Mouse (Mus musculus): ENCODE data around the gene Osr1. TPM values are rescaled to one million over a fixed set of nuclear protein-coding genes. Genes with fewer than 3 reads are reported as not detected.

Gene Osr1
- polyA plus RNA-seq (2012; fragmentation: generic; extraction: Trizol), result 2.2 TPM
- long read RNA-seq, experiment 1, transcript Osr1-201 (3 exons, 2,012 nt), result major isoform, 6 of 8 reads
- long read RNA-seq, experiment 1, partial matches to known transcripts, result 2 of 8 reads
- long read RNA-seq, experiment 1, other reads (novel, unspliced or antisense), result 0 of 8 reads
- long read RNA-seq, experiment 2, partial matches to known transcripts, result 0 of 4 reads
- long read RNA-seq, experiment 2, other reads (novel, unspliced or antisense), result 0 of 4 reads

DNA sequence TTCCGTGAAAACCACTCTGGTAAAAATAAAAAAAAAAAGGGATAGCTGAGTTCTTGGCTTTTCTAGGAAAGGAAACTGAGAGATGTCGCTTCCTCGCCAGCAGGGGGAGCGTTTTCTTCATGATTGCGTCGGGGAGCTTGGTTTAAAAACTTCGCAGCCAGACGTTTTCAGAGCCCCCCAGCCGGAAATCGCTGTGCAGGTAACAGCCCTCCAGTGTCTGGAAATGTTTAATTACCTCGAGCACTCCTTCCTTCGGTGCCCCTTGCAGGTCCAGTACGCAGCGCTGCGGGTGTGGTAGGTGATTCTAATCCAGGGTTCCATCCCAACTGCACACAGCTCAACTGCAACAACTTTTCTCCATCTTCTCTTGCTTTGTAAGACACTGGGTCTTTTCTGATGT, at the start of gene Osr1:
Osr1 (plus strand) TSS at position 146 of the 400 bp plus-strand sequence.
- Histone ChIP-seq H3K36me3 (ENCODE audit: control insufficient read depth, insufficient read depth) (no peaks in the 10 kb centered on the region), H3K4me3 (ENCODE audit: insufficient read depth, poor library complexity, severe bottlenecking) (peak within 1 kb of the TSS; percentile 30), H3K79me3 (ENCODE audit: low read depth) (no peaks in the 10 kb centered on the region), H3K27me3 (ENCODE audit: control insufficient read depth, insufficient read depth, insufficient read length) (no peaks in the 10 kb centered on the region), H3ac (ENCODE audit: control insufficient read depth, insufficient read length, low read depth) (peak within 1 kb of the TSS; percentile 88), H3K79me2 (ENCODE audit: control insufficient read depth, insufficient read depth) (no peaks in the 10 kb centered on the region)
- TF ChIP-seq CTCF (IDR thresholded peaks at IDR 0.05; ENCODE audit: control insufficient read depth, insufficient read depth, insufficient read length) (peak; percentile 27), MYOG (IDR thresholded peaks at IDR 0.05; ENCODE audit: control insufficient read depth, extremely low read depth, insufficient read length) (no peak), FOSL1 (IDR thresholded peaks at IDR 0.05; ENCODE audit: insufficient read depth, low read length, poor library complexity, severe bottlenecking) (no peak)

DNA sequence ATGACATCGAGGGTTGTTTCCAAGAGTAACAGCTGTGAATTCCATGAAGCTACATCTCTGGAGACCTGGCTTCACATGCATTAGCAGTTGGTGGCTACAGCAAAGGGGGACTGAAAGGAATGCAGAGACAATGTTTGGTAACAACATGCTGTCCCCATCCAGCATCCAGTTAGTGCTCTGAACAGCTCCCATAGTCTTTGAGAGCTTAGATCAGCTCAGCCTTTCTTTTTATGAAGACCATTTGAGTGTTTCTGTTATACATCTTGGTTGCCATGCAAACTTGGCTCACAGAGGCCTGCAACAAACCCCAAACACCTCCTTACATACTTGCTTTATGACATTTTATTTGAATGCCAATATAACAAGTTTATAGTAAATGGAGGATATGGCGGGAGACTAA, 19.6 kb upstream of the Osr1 start:
- TF ChIP-seq CTCF (IDR thresholded peaks at IDR 0.05; ENCODE audit: control insufficient read depth, insufficient read depth, insufficient read length) (no peak), FOSL1 (IDR thresholded peaks at IDR 0.05; ENCODE audit: insufficient read depth, low read length, poor library complexity, severe bottlenecking) (no peak), MYOD1 (IDR thresholded peaks at IDR 0.05; ENCODE audit: control insufficient read depth, insufficient read length, low read depth) (no peak), MAX (IDR thresholded peaks at IDR 0.05) (no peak), MYOG (IDR thresholded peaks at IDR 0.05; ENCODE audit: control insufficient read depth, extremely low read depth, insufficient read length) (no peak)
- H3K79me2 ChIP-seq (ENCODE audit: control insufficient read depth, insufficient read depth), result no peaks in the 10 kb centered on the region
- H3K4me3 ChIP-seq (ENCODE audit: insufficient read depth, poor library complexity, severe bottlenecking), result no peak overlapping the region
- no peak overlapping the region for H3ac ChIP-seq (ENCODE audit: control insufficient read depth, insufficient read length, low read depth)
- no peaks in the 10 kb centered on the region for H3K79me3 ChIP-seq (ENCODE audit: low read depth)
- H3K36me3 ChIP-seq (ENCODE audit: control insufficient read depth, insufficient read depth), result no peaks in the 10 kb centered on the region
- H3K27me3 ChIP-seq (ENCODE audit: control insufficient read depth, insufficient read depth, insufficient read length), result no peaks in the 10 kb centered on the region

DNA sequence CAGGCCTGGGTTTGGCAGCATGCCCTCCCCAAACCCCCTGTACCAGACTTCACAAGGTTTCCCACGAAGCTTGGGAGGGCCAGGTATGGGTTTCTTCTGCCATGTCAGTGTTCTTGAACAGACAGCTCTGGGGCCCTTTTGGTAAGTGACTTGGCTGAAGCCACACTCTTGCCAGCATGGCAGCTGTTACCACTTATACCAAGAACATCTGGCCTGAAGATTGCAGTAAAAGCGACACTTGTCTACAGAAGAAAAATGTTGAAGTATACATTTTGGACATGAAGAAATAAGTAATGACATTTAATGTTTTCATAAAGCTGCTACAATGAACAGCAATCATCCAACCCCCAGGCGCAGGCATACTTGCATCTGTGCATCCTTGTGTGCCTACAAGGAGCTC, 5.0 kb upstream of the Osr1 start:
- H3K79me2 ChIP-seq (ENCODE audit: control insufficient read depth, insufficient read depth), result no peaks in the 10 kb centered on the region
- H3K27me3 ChIP-seq (ENCODE audit: control insufficient read depth, insufficient read depth, insufficient read length), result no peaks in the 10 kb centered on the region
- no peak for TF ChIP-seq MYOD1 (IDR thresholded peaks at IDR 0.05; ENCODE audit: control insufficient read depth, insufficient read length, low read depth)
- no peak for TF ChIP-seq CEBPB (IDR thresholded peaks at IDR 0.05; ENCODE audit: low read depth)
- no peak for TF ChIP-seq MAX (IDR thresholded peaks at IDR 0.05)
- TF ChIP-seq MYOG (IDR thresholded peaks at IDR 0.05; ENCODE audit: control insufficient read depth, extremely low read depth, insufficient read length), result no peak
- TF ChIP-seq USF1 (IDR thresholded peaks at IDR 0.05; ENCODE audit: low read depth), result no peak
- TF ChIP-seq CTCF (IDR thresholded peaks at IDR 0.05; ENCODE audit: control insufficient read depth, insufficient read depth, insufficient read length), result no peak
- TF ChIP-seq FOSL1 (IDR thresholded peaks at IDR 0.05; ENCODE audit: insufficient read depth, low read length, poor library complexity, severe bottlenecking), result no peak
- no peaks in the 10 kb centered on the region for H3K36me3 ChIP-seq (ENCODE audit: control insufficient read depth, insufficient read depth)
- H3ac ChIP-seq (ENCODE audit: control insufficient read depth, insufficient read length, low read depth), result no peak overlapping the region
- H3K4me3 ChIP-seq (ENCODE audit: insufficient read depth, poor library complexity, severe bottlenecking), result no peak overlapping the region
- no peaks in the 10 kb centered on the region for H3K79me3 ChIP-seq (ENCODE audit: low read depth)

DNA sequence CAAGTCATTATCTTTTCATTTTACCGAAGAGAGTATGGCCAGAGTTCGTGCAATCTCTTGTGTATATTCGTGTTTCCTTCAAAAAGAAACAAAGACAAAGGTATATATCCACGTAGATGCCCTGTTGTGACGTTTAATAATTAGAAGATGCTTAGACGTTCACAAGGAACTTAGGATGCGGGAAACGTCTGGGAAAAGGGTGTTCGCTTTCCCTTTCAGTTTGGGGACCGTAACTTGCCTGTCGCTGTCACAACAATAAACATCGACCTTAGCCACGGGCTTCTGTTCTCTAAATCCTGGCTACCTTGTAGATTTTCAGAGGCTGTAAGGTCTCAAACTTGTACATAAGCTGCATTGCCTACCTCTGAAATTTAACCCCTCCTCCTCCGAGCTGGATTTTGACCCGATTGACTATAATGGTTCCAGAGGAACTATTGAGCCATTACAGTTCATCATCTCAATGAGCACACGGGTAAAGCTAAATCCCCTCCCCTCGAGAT, 630 bp downstream of the Osr1 start:
- no peaks in the 10 kb centered on the region for H3K79me3 ChIP-seq (ENCODE audit: low read depth)
- H3K79me2 ChIP-seq (ENCODE audit: control insufficient read depth, insufficient read depth), result no peaks in the 10 kb centered on the region
- TF ChIP-seq MAX (IDR thresholded peaks at IDR 0.05) (no peak), MYOD1 (IDR thresholded peaks at IDR 0.05; ENCODE audit: control insufficient read depth, insufficient read length, low read depth) (no peak), FOSL1 (IDR thresholded peaks at IDR 0.05; ENCODE audit: insufficient read depth, low read length, poor library complexity, severe bottlenecking) (no peak), USF1 (IDR thresholded peaks at IDR 0.05; ENCODE audit: low read depth) (no peak), MYOG (IDR thresholded peaks at IDR 0.05; ENCODE audit: control insufficient read depth, extremely low read depth, insufficient read length) (no peak), CEBPB (IDR thresholded peaks at IDR 0.05; ENCODE audit: low read depth) (no peak), CTCF (IDR thresholded peaks at IDR 0.05; ENCODE audit: control insufficient read depth, insufficient read depth, insufficient read length) (no peak)
- H3K27me3 ChIP-seq (ENCODE audit: control insufficient read depth, insufficient read depth, insufficient read length), result no peaks in the 10 kb centered on the region
- H3ac ChIP-seq (ENCODE audit: control insufficient read depth, insufficient read length, low read depth), result peak overlapping the region; percentile 48
- peak overlapping the region; percentile 30 for H3K4me3 ChIP-seq (ENCODE audit: insufficient read depth, poor library complexity, severe bottlenecking)
- no peaks in the 10 kb centered on the region for H3K36me3 ChIP-seq (ENCODE audit: control insufficient read depth, insufficient read depth)

DNA sequence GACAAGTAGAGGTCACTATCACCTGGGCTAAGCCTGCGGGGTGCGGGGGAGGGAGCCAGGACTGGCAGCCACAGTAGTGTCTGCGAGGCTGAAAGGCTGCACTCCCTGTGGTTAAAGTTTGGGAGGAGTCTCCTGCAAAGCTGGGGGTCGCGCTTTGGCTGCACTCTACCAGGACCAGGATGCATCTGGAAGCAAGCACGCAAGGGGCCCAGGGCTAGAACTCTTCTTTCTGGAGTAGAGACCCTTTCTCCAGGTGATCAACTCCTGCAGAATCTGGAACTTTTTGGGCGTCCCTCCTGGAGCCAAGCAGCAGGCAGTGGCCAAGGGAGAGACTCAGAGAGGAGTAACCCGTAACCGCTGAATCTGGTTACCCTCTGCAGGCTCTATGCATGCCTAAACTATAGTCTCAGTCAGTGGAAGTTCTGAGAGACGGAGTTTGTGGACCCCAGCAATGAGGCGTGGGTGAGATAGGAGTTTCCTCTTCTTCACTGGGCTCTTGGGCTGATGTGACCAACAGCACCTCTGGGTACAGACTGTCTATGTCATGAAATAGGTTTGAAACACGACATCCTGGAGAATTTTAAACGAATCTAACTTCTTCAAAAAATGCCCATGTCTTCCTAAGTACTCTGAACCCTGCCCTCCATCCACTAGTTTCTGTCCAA, 1.5 kb downstream of the Osr1 start:
- no peak overlapping the region for H3K4me3 ChIP-seq (ENCODE audit: insufficient read depth, poor library complexity, severe bottlenecking)
- H3K36me3 ChIP-seq (ENCODE audit: control insufficient read depth, insufficient read depth), result no peaks in the 10 kb centered on the region
- no peaks in the 10 kb centered on the region for H3K27me3 ChIP-seq (ENCODE audit: control insufficient read depth, insufficient read depth, insufficient read length)
- no peak overlapping the region for H3ac ChIP-seq (ENCODE audit: control insufficient read depth, insufficient read length, low read depth)
- no peaks in the 10 kb centered on the region for H3K79me2 ChIP-seq (ENCODE audit: control insufficient read depth, insufficient read depth)
- no peaks in the 10 kb centered on the region for H3K79me3 ChIP-seq (ENCODE audit: low read depth)
- TF ChIP-seq FOSL1 (IDR thresholded peaks at IDR 0.05; ENCODE audit: insufficient read depth, low read length, poor library complexity, severe bottlenecking) (no peak), MAX (IDR thresholded peaks at IDR 0.05) (no peak), MYOD1 (IDR thresholded peaks at IDR 0.05; ENCODE audit: control insufficient read depth, insufficient read length, low read depth) (no peak), CEBPB (IDR thresholded peaks at IDR 0.05; ENCODE audit: low read depth) (no peak), MYOG (IDR thresholded peaks at IDR 0.05; ENCODE audit: control insufficient read depth, extremely low read depth, insufficient read length) (no peak), CTCF (IDR thresholded peaks at IDR 0.05; ENCODE audit: control insufficient read depth, insufficient read depth, insufficient read length) (no peak), USF1 (IDR thresholded peaks at IDR 0.05; ENCODE audit: low read depth) (no peak)
